Mouse (Mus musculus): ENCODE results near the gene Asic3. TPM values are rescaled to one million over a fixed set of nuclear protein-coding genes. Genes with fewer than 3 reads are reported as not detected.

The Asic3 gene
- polyA plus RNA-seq, 1 experiment from 2014 or later: 0.26 TPM

DNA sequence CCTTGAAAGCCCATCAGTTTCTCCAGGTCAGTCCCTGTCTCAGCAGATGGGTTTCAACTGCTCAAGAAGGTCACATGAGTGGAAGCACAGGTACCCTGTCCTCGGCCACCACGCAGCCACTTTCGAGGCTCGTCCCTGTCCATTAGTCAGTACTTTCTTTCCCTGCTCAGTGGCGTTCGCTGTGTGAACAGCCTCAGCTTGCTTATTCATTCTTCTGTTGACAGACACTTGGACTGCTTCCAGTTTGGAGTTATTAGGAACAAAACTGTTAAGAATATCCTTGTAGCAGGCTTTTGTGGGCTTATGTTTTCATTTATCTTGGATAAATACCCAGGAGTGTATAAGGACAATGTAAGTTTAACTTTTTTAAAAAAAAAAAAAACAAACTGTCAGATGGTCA lies 39.0 kb upstream of the Asic3 start:
- Histone ChIP-seq H3K36me3 (ENCODE audit: control insufficient read depth, insufficient read depth, low read length) (no peaks in the 10 kb centered on the region), H3K4me3 (ENCODE audit: low read depth, low read length) (no peak overlapping the region), H3K27ac (ENCODE audit: low read length) (no peak overlapping the region), H3K4me2 (replicated peaks; ENCODE audit: low read depth, low read length) (no peak overlapping the region), H3K9me3 (ENCODE audit: control insufficient read depth, low read depth, low read length) (no peaks in the 10 kb centered on the region), H3K27me3 (ENCODE audit: control insufficient read depth, insufficient read depth, low read length) (no peaks in the 10 kb centered on the region), H3K4me1 (ENCODE audit: control insufficient read depth, insufficient read depth, low read length) (peaks cover 9% of the 10 kb centered on the region), H3K9ac (replicated peaks; ENCODE audit: low read depth, low read length) (no peak overlapping the region)
- 20% methylated on average over 6 of the region's 6 CpGs for WGBS
- ATAC-seq (ENCODE audit: insufficient number of reproducible peaks, insufficient read depth, low FRiP score, low read depth): no peak

DNA sequence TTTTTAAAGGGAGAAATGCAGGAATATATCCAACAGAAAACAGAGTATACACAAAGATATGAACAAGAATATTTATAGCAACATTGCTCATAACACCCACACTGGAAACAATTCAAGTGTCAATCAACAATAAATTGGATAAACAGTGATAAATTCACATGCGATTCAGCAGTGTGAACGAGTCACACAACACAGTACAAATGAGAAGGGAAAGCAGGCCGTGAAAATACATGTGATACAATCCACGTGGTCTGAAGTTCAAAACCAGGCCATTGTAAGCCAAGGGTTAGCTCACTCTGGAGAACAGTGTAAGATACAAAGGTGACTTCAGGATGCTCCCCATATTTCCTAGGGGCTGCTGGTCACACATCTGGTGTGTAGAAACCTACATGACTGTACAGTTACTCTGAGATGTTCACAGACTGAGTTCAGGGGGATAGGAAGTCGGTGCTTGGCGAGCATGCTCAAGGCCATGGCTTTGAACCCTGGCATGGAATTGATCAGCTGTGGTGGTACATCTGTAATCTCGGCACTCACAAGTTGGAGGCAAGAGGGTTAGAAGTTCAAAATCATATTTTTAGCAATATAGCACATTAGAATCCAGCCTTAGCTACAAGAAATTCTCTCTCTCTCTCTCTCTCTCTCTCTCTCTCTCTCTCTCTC lies 38.4 kb upstream of the Asic3 start:
- H3K4me3 ChIP-seq (ENCODE audit: low read depth, low read length): no peak overlapping the region
- ATAC-seq (ENCODE audit: insufficient number of reproducible peaks, insufficient read depth, low FRiP score, low read depth): no peak
- 60% methylated on average over 7 of the region's 7 CpGs for WGBS
- H3K9ac ChIP-seq (replicated peaks; ENCODE audit: low read depth, low read length): no peak overlapping the region
- no peak overlapping the region for H3K4me2 ChIP-seq (replicated peaks; ENCODE audit: low read depth, low read length)
- no peaks in the 10 kb centered on the region for H3K9me3 ChIP-seq (ENCODE audit: control insufficient read depth, low read depth, low read length)
- no peaks in the 10 kb centered on the region for H3K27me3 ChIP-seq (ENCODE audit: control insufficient read depth, insufficient read depth, low read length)
- no peaks in the 10 kb centered on the region for H3K36me3 ChIP-seq (ENCODE audit: control insufficient read depth, insufficient read depth, low read length)
- no peak overlapping the region for H3K27ac ChIP-seq (ENCODE audit: low read length)
- peaks cover 9% of the 10 kb centered on the region for H3K4me1 ChIP-seq (ENCODE audit: control insufficient read depth, insufficient read depth, low read length)

DNA sequence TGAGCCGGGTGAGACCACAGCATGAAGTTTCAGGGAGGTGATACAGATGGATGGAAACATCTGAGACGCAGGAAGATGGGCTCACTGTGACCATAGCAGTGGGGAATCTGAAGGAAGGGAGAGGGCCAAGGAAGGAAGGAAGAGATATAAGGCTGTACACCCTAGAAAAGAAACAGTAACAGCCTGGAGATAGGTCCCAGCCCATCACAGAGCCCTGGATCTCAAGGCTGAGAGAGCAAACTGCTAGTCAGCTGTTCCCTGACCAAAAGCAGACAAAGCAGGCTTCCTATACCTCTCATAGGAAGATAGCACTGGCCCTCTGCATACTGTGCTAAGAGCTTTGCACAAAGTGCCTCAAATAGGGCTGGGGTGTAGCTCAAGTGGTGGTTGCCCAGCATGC lies 34.5 kb upstream of the Asic3 start:
- Histone ChIP-seq H3K9me3 (ENCODE audit: control insufficient read depth, low read depth, low read length) (no peaks in the 10 kb centered on the region), H3K4me3 (ENCODE audit: low read depth, low read length) (no peak overlapping the region), H3K27ac (ENCODE audit: low read length) (no peak overlapping the region), H3K36me3 (ENCODE audit: control insufficient read depth, insufficient read depth, low read length) (no peaks in the 10 kb centered on the region), H3K4me1 (ENCODE audit: control insufficient read depth, insufficient read depth, low read length) (peaks cover 10% of the 10 kb centered on the region), H3K27me3 (ENCODE audit: control insufficient read depth, insufficient read depth, low read length) (no peaks in the 10 kb centered on the region), H3K4me2 (replicated peaks; ENCODE audit: low read depth, low read length) (no peak overlapping the region), H3K9ac (replicated peaks; ENCODE audit: low read depth, low read length) (no peak overlapping the region)
- WGBS: 68% methylated on average over 2 of the region's 2 CpGs
- ATAC-seq (ENCODE audit: insufficient number of reproducible peaks, insufficient read depth, low FRiP score, low read depth): no peak

DNA sequence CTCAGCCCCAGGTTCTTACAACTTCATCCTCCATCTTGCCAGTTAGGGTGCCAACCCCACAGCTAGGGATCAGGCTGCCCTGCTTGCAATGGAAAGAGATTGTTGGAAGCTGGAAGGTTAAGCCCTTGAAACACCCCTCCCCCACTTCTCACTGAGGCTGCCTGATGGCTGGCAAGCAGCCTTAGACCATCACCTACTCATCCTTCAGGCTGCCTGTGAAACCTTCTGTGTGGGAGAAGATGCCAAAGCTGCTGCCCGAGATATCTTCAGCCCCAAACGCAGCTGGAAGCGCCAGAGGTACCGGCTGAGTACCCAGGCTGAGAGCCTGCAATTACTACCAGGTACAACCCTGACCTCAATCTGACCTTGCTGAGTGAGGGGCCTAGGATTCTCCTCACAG lies 33.7 kb upstream of the Asic3 start:
- no peak overlapping the region for H3K27ac ChIP-seq (ENCODE audit: low read length)
- H3K9me3 ChIP-seq (ENCODE audit: control insufficient read depth, low read depth, low read length): no peaks in the 10 kb centered on the region
- ATAC-seq (ENCODE audit: insufficient number of reproducible peaks, insufficient read depth, low FRiP score, low read depth): no peak
- peaks cover 9% of the 10 kb centered on the region; the same call in 1 of the 2 replicates for H3K4me1 ChIP-seq (ENCODE audit: control insufficient read depth, insufficient read depth, low read length)
- no peaks in the 10 kb centered on the region for H3K36me3 ChIP-seq (ENCODE audit: control insufficient read depth, insufficient read depth, low read length)
- H3K9ac ChIP-seq (replicated peaks; ENCODE audit: low read depth, low read length): no peak overlapping the region
- H3K4me2 ChIP-seq (replicated peaks; ENCODE audit: low read depth, low read length): no peak overlapping the region
- H3K4me3 ChIP-seq (ENCODE audit: low read depth, low read length): no peak overlapping the region
- WGBS: 63% methylated on average over 4 of the region's 4 CpGs
- no peaks in the 10 kb centered on the region for H3K27me3 ChIP-seq (ENCODE audit: control insufficient read depth, insufficient read depth, low read length)

DNA sequence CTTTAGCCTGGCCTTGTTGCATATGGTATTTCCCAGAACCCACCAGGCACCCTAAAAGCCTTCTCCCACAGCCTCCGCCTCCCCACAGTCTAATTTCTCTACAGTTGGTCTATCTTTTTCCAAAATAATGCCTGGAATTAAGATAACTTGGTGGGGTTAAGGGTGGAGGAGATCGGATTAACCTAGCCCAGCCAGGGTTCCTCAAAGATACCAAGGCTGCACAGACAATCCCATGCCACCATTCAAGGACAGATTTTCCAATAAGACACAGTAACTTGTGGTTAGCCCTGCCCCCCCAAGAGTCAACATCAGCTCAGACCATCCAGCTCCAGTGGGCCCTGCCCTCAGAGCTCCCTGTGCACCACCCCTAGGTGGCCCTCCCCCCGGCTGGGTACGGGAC lies 32.7 kb upstream of the Asic3 start:
- Histone ChIP-seq H3K27me3 (ENCODE audit: control insufficient read depth, insufficient read depth, low read length) (no peaks in the 10 kb centered on the region), H3K4me2 (replicated peaks; ENCODE audit: low read depth, low read length) (no peak overlapping the region), H3K9ac (replicated peaks; ENCODE audit: low read depth, low read length) (no peak overlapping the region), H3K36me3 (ENCODE audit: control insufficient read depth, insufficient read depth, low read length) (no peaks in the 10 kb centered on the region), H3K4me1 (ENCODE audit: control insufficient read depth, insufficient read depth, low read length) (peaks cover 5% of the 10 kb centered on the region; the same call in 1 of the 2 replicates), H3K9me3 (ENCODE audit: control insufficient read depth, low read depth, low read length) (no peaks in the 10 kb centered on the region), H3K4me3 (ENCODE audit: low read depth, low read length) (no peak overlapping the region), H3K27ac (ENCODE audit: low read length) (no peak overlapping the region)
- 84% methylated on average over 4 of the region's 4 CpGs for WGBS
- ATAC-seq (ENCODE audit: insufficient number of reproducible peaks, insufficient read depth, low FRiP score, low read depth): no peak

DNA sequence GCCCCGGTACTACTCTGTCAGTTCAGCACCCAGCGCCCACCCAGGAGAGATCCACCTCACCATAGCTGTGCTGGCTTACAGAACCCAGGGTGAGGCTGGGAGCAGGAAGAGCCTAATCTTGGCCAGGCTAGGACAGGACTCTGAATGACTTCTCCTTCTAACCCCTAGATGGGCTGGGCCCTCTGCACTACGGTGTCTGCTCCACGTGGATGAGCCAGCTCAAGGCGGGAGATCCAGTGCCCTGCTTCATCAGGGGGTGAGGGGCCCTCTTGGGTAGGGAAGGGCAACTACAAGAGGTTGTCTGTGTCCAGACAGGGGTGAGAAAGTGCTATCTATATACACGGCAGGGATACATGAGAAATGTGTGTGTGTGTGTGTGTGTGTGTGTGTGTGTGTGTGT lies 31.7 kb upstream of the Asic3 start:
- 66% methylated on average over 6 of the region's 6 CpGs for WGBS
- no peak overlapping the region for H3K27ac ChIP-seq (ENCODE audit: low read length)

DNA sequence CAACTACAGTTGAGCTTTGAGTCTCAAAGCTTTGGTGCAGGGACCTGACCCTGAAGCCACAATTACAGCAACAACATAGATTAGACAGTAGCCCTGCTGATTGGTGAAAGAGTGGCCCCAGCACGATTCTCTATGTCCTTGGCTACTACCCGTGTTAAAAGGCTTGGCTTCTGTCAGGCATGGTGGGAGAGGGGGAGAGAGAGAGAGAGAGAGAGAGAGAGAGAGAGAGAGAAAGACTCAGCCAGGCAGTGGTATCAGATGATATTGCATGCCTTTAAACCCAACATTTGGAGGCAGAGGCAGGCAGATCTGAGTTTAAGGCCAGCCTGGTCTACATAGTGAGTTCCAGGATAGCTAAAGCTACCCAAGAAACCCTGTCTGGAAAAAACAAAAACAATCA lies 31.2 kb upstream of the Asic3 start:
- peaks cover 5% of the 10 kb centered on the region; the same call in 1 of the 2 replicates for H3K4me1 ChIP-seq (ENCODE audit: control insufficient read depth, insufficient read depth, low read length)
- H3K4me2 ChIP-seq (replicated peaks; ENCODE audit: low read depth, low read length): no peak overlapping the region
- H3K9ac ChIP-seq (replicated peaks; ENCODE audit: low read depth, low read length): no peak overlapping the region
- no peak overlapping the region for H3K4me3 ChIP-seq (ENCODE audit: low read depth, low read length)
- H3K36me3 ChIP-seq (ENCODE audit: control insufficient read depth, insufficient read depth, low read length): no peaks in the 10 kb centered on the region
- no peak for ATAC-seq (ENCODE audit: insufficient number of reproducible peaks, insufficient read depth, low FRiP score, low read depth)
- no peaks in the 10 kb centered on the region for H3K27me3 ChIP-seq (ENCODE audit: control insufficient read depth, insufficient read depth, low read length)
- H3K27ac ChIP-seq (ENCODE audit: low read length): no peak overlapping the region
- WGBS: 69% methylated on average over 2 of the region's 2 CpGs
- H3K9me3 ChIP-seq (ENCODE audit: control insufficient read depth, low read depth, low read length): no peaks in the 10 kb centered on the region

More for the DNA sequence above, 31.7 kb upstream of the Asic3 start:
- H3K4me3 ChIP-seq (ENCODE audit: low read depth, low read length): no peak overlapping the region
- no peak overlapping the region for H3K4me2 ChIP-seq (replicated peaks; ENCODE audit: low read depth, low read length)
- no peaks in the 10 kb centered on the region for H3K36me3 ChIP-seq (ENCODE audit: control insufficient read depth, insufficient read depth, low read length)
- ATAC-seq (ENCODE audit: insufficient number of reproducible peaks, insufficient read depth, low FRiP score, low read depth): no peak
- H3K4me1 ChIP-seq (ENCODE audit: control insufficient read depth, insufficient read depth, low read length): peaks cover 5% of the 10 kb centered on the region; the same call in 1 of the 2 replicates
- H3K9ac ChIP-seq (replicated peaks; ENCODE audit: low read depth, low read length): no peak overlapping the region
- H3K27me3 ChIP-seq (ENCODE audit: control insufficient read depth, insufficient read depth, low read length): no peaks in the 10 kb centered on the region
- no peaks in the 10 kb centered on the region for H3K9me3 ChIP-seq (ENCODE audit: control insufficient read depth, low read depth, low read length)

DNA sequence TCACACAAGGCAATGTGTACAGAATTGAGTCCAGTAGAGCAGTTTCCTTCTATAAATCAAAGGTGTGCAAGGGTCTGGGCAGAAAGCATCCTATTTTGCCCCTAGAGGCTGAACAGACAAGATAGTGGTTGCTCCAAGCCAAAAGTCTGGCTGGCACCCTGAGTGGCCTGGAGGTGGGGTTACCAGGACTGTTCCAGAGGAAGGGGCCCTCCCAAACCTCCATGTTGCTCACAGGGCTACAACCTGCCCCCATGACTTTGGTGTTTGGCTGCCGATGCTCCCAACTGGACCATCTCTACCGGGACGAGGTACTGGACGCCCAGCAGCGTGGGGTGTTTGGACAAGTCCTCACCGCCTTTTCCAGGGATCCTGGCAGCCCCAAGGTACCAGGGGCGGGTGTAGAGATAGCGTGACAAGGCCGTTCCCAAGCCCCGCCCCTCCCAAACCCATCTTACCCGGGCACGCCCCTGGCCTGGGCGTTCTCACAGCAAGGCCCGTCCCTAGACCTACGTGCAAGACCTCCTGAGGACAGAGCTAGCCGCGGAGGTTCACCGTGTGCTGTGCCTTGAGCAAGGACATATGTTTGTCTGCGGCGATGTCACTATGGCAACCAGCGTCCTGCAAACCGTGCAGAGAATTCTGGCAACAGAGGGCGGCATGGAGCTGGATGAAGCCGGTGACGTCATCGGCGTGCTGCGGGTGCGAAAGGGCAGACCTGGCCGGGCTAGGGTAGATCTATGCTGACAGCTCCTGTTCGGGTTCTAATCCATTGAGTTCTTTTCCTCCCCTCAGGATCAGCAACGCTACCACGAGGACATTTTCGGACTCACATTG lies 29.9 kb upstream of the Asic3 start:
- WGBS: 2% methylated on average over 34 of the region's 34 CpGs
- peak; percentile 81 for ATAC-seq (ENCODE audit: insufficient number of reproducible peaks, insufficient read depth, low FRiP score, low read depth)
- Histone ChIP-seq H3K4me1 (ENCODE audit: control insufficient read depth, insufficient read depth, low read length) (peaks cover 7% of the 10 kb centered on the region), H3K4me2 (replicated peaks; ENCODE audit: low read depth, low read length) (peak overlapping the region; percentile 68), H3K4me3 (ENCODE audit: low read depth, low read length) (peak overlapping the region; percentile 37), H3K27ac (ENCODE audit: low read length) (no peak overlapping the region), H3K36me3 (ENCODE audit: control insufficient read depth, insufficient read depth, low read length) (no peaks in the 10 kb centered on the region), H3K27me3 (ENCODE audit: control insufficient read depth, insufficient read depth, low read length) (no peaks in the 10 kb centered on the region), H3K9ac (replicated peaks; ENCODE audit: low read depth, low read length) (no peak overlapping the region; the same call in 1 of the 2 replicates), H3K9me3 (ENCODE audit: control insufficient read depth, low read depth, low read length) (no peaks in the 10 kb centered on the region)

Data from stomach, embryonic 14.5 days (tissue).